Mouse (Mus musculus): ENCODE measurements around the gene Nppb. TPM values are rescaled to one million over a fixed set of nuclear protein-coding genes. Genes with fewer than 3 reads are reported as not detected.

Gene Nppb
- total RNA-seq, 2 experiments from 2014 or later: not detected

DNA sequence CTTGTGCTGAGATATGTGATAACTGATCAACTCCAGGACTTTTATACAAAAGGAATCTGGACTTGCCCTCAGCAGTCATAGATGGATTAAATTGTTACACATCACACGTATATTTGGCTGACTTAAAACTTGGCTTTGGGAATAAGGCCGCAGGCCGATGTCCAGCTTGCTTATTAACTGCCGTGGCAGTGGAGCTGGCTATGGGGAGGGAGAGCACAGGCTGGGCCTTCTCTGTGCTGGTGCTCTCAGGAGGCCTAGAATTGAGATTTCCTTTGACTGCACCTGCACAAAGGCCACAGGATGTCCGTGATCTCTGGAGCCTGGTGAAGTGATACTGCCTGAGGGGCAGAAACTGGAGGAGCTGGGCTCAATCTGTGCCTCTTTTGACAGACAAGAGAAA, 44.9 kb downstream of the Nppb start:
- intact Hi-C loops (cut with DNase I): no loop called here
- no peak for DNase-seq (ENCODE audit: low spot score in 2 of 2)

DNA sequence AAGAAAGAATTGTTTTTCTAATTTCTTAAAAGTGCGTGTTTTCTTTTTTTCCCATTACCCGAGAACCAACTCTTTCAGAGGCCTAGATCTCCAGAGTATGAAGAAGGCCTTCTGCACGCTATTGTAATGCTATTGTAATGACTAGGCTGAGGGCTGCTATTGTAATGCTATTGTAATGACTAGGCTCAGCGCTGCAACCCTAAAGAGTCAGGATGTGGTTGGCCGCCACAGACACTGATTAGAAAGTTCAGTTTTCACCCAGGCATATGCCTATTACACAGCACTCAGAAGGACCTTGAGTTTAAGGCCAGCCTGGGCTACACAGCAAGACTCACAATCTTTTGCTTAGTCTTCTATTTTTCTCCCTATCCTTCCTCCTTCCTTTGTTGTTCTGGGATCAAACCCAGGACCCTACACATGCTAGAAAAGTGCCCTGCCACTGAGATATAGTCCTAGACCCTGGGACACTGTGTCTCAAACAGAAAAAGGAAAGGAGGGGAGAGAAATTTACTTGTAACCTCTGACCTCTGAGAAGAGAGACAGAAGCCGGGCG, 48.3 kb downstream of the Nppb start:
- intact Hi-C loops (cut with DNase I): no loop called here
- DNase-seq (ENCODE audit: low spot score in 2 of 2): no peak

DNA sequence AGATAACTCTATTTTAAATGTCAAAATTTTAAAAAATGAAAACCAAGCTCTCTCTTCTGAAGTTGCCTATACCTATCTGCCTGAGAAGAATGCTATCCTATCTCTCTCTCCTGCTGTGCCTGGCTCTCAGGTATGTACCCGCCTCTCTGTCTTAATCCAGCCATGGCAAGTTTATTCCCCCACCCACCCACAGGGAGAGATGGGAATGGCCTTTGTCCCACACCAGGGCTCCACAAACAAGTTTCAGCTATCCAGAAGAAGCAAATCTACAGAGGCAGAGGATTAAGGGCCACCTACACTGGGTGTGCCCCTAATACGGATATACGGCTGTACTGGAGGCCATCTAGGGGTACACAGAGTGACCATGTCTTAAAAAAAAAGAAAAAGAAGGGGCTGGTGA, 49.9 kb downstream of the Nppb start:
- intact Hi-C loops (cut with DNase I): no loop called here
- no peak for DNase-seq (ENCODE audit: low spot score in 2 of 2)

Other genes starting within 250 kb of the Nppb start
- 1 to 10 TPM; 2.0 to 2.2 TPM for gene Zfp984, start 176.0 kb upstream of the Nppb start, total RNA-seq (2021)
- 10 to 100 TPM; 20.5 to 24.0 TPM for gene Zfp933, start 137.4 kb upstream of the Nppb start, total RNA-seq (2021)
- gene Miip, start 117.0 kb upstream of the Nppb start, total RNA-seq (2021): 10 to 100 TPM; 16.2 to 18.3 TPM
- gene Fv1, start 116.8 kb upstream of the Nppb start, total RNA-seq (2021): 1 to 10 TPM; 8.9 to 9.5 TPM
- 100 to 1,000 TPM; 187 to 193 TPM for gene Mfn2, start 81.1 kb upstream of the Nppb start, total RNA-seq (2021)
- 10 to 100 TPM; 17.6 to 19.9 TPM for gene Plod1, start 49.0 kb upstream of the Nppb start, total RNA-seq (2021)
- 10 to 100 TPM; 29.0 to 30.6 TPM for gene 2510039O18Rik, start 44.9 kb upstream of the Nppb start, total RNA-seq (2021)
- under 1 TPM in 1 of 2 experiments, not detected in 1; 0.71 TPM for gene Nppa, start 14.9 kb downstream of the Nppb start, total RNA-seq (2021)
- 10 to 100 TPM; 70.9 to 73.9 TPM for gene Clcn6, start 53.0 kb downstream of the Nppb start, total RNA-seq (2021)
- 10 to 100 TPM; 27.1 to 30.5 TPM for gene Mthfr, start 53.3 kb downstream of the Nppb start, total RNA-seq (2021)
- gene Agtrap, start 102.2 kb downstream of the Nppb start, total RNA-seq (2021): 1 to 10 TPM; 6.3 to 7.8 TPM
- 10 to 100 TPM; 11.2 to 14.9 TPM for gene Mad2l2, start 144.6 kb downstream of the Nppb start, total RNA-seq (2021)
- gene Draxin, start 144.9 kb downstream of the Nppb start, total RNA-seq (2021): under 1 TPM; 0.28 to 0.37 TPM
- gene Fbxo6, start 166.4 kb downstream of the Nppb start, total RNA-seq (2021): 10 to 100 TPM; 26.9 to 28.0 TPM
- 100 to 1,000 TPM; 133 to 134 TPM for gene Fbxo44, start 174.7 kb downstream of the Nppb start, total RNA-seq (2021)
- 10 to 100 TPM; 86.8 to 87.2 TPM for gene Fbxo2, start 174.8 kb downstream of the Nppb start, total RNA-seq (2021)

Data from left cerebral cortex, postnatal 25 days (tissue).